Comparison of ENCODE assay signal across 9 mouse cellular contexts in the genomic region with DNA sequence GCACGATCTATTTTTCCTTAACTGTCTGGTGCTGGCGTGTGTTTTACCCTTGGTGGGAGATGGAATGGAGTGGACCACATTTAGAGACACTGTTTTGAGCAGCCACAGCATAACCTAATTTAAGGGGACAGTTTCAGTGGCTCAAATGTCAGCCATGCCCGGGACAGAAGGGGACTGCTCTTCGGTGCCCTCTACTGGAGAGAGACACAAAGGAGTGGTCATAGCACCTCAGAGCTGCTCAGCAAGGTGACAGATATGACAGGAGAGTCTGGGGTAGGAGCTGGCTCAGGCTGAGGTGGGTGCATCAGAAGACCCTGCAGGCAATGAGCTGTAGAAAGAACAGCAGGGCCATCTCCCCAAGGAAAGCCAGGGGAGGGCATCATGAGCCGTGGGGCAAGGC. TPM values are rescaled to one million over a fixed set of nuclear protein-coding genes. Genes with fewer than 3 reads are reported as not detected.
A peak's percentile ranks its signal among the peaks of the same experiment; 100 is the strongest.
DNase-seq lines count a peak whose midpoint lies in the region; ATAC-seq and TF ChIP-seq lines count a peak whose summit lies in the region.
"Had no signal": no experiment of that assay in that cellular context is flagged by ENCODE, and none has a peak within 500 bp of the region (broad histone marks: within the 10 kb centered on the region; RNA-seq: fewer than 3 reads in every experiment).

No protein-coding gene starts in this region.

- H3K4me3 ChIP-seq in kidney, embryonic 15.5 days (replicated peaks) = no peak overlapping the region
- H3K4me3 ChIP-seq in G1E (ENCODE audit: low read depth, low read length) = no peak overlapping the region
- no peak overlapping the region for H3K4me3 ChIP-seq in bone marrow, adult 2 months (replicated peaks; ENCODE audit: control insufficient read depth, low read depth, low read length)
- no peak overlapping the region for H3K4me3 ChIP-seq in liver, embryonic 13.5 days (replicated peaks)
- H3K4me3 ChIP-seq: erythroblast, embryonic 14.5 days; lung, embryonic 15.5 days had no signal

- no peaks in the 10 kb centered on the region for H3K27me3 ChIP-seq in kidney, embryonic 15.5 days
- H3K27me3 ChIP-seq in G1E (ENCODE audit: insufficient read depth, low read length) = no peaks in the 10 kb centered on the region
- no peaks in the 10 kb centered on the region for H3K27me3 ChIP-seq in liver, embryonic 13.5 days
- H3K27me3 ChIP-seq: lung, embryonic 15.5 days had no signal

- no peak overlapping the region for H3K9ac ChIP-seq in kidney, embryonic 15.5 days
- no peak overlapping the region for H3K9ac ChIP-seq in liver, embryonic 13.5 days
- H3K9ac ChIP-seq: lung, embryonic 15.5 days had no signal

- no peaks in the 10 kb centered on the region for H3K4me1 ChIP-seq in kidney, embryonic 15.5 days
- H3K4me1 ChIP-seq in G1E (ENCODE audit: insufficient read depth, low read depth, low read length) = peaks cover 96% of the 10 kb centered on the region
- H3K4me1 ChIP-seq in bone marrow, adult 2 months (ENCODE audit: control insufficient read depth, insufficient read depth, low read length) = peaks cover 4% of the 10 kb centered on the region
- peaks cover 58% of the 10 kb centered on the region for H3K4me1 ChIP-seq in liver, embryonic 13.5 days (replicated peaks)
- H3K4me1 ChIP-seq: lung, embryonic 15.5 days had no signal

- no peak for ATAC-seq in kidney, embryonic 15.5 days (replicated peaks; ENCODE audit: low FRiP score)
- no peak for ATAC-seq in G1E (ENCODE audit: extremely low read depth, insufficient number of reproducible peaks, low FRiP score, poor library complexity, severe bottlenecking)
- ATAC-seq in liver, embryonic 13.5 days (ENCODE audit: low read depth) = no peak

- no peak overlapping the region for H3K4me2 ChIP-seq in kidney, embryonic 15.5 days
- no peak overlapping the region for H3K4me2 ChIP-seq in liver, embryonic 13.5 days
- H3K4me2 ChIP-seq: lung, embryonic 15.5 days had no signal

- peak; percentile 34 for DNase-seq in kidney, adult 9 months
- DNase-seq in G1E (ENCODE audit: low spot score) = peak; percentile 54
- DNase-seq in liver, embryonic 13.5 days = peak; percentile 53
- peak; percentile 69 for DNase-seq in thymus, postnatal 4 days
- DNase-seq in left cerebral cortex, adult 8-10 months (ENCODE audit: low spot score in 2 of 2) = no peak

- no peak overlapping the region for H3K27ac ChIP-seq in kidney, embryonic 15.5 days
- no peak overlapping the region for H3K27ac ChIP-seq in bone marrow, adult 2 months (ENCODE audit: control insufficient read depth, insufficient read depth, low read depth, low read length, poor library complexity)
- H3K27ac ChIP-seq in liver, embryonic 13.5 days = peak overlapping the region; percentile 54; the same call in 1 of the 2 replicates
- H3K27ac ChIP-seq: lung, embryonic 15.5 days had no signal

- H3K36me3 ChIP-seq in kidney, embryonic 15.5 days = peaks cover 80% of the 10 kb centered on the region
- peaks cover 98% of the 10 kb centered on the region for H3K36me3 ChIP-seq in G1E (replicated peaks)
- H3K36me3 ChIP-seq in liver, embryonic 13.5 days = peaks cover 88% of the 10 kb centered on the region

- H3K9me3 ChIP-seq in kidney, embryonic 15.5 days (replicated peaks) = no peaks in the 10 kb centered on the region
- H3K9me3 ChIP-seq in G1E (replicated peaks) = no peaks in the 10 kb centered on the region
- H3K9me3 ChIP-seq in liver, embryonic 13.5 days (replicated peaks) = no peaks in the 10 kb centered on the region
- H3K9me3 ChIP-seq: lung, embryonic 15.5 days had no signal

- TF ChIP-seq POLR2A in bone marrow, adult 2 months (IDR thresholded peaks at IDR 0.05; ENCODE audit: borderline replicate concordance, control insufficient read depth, low read depth, low read length) = no peak

- peak; percentile 82 for TF ChIP-seq CTCF in G1E (IDR thresholded peaks at IDR 0.05; ENCODE audit: low read depth, low read length)
- TF ChIP-seq CTCF in bone marrow, adult 2 months (IDR thresholded peaks at IDR 0.05; ENCODE audit: control insufficient read depth, insufficient read depth, low read length) = peak; percentile 78

- WGBS in kidney, embryonic 15.5 days = 61% methylated on average over 5 of the region's 5 CpGs
- 67% methylated on average over 5 of the region's 5 CpGs for WGBS in bone marrow, adult 2 months
- 54% methylated on average over 5 of the region's 5 CpGs for WGBS in liver, embryonic 13.5 days (ENCODE audit: insufficient replicate concordance)

RNA-seq across cellular contexts. Expression of a gene that starts 15.3 kb away (rescaled TPM):
- polyA plus RNA-seq in kidney, embryonic 15.5 days (2015; fragmentation: Nextera tagmentation; extraction: Ambion mirVana) = 25.0 and 25.9 TPM in 2 replicates
- total RNA-seq in G1E (2014; fragmentation: Nextera tagmentation) (17.3 and 19.3 TPM in 2 replicates), G1E (2017) (25.1 and 25.8 TPM in 2 replicates)
- polyA plus RNA-seq in G1E (2012) = 34.8 and 42.5 TPM in 2 replicates
- polyA plus RNA-seq in bone marrow, adult 2 months (2011; ENCODE audit: insufficient read depth, insufficient read length, low replicate concordance, missing spikeins) = 6.8 and 21.3 TPM in 2 replicates
- polyA plus RNA-seq in liver, embryonic 13.5 days (2015; fragmentation: Nextera tagmentation; extraction: Ambion mirVana) = 18.4 and 19.4 TPM in 2 replicates
- total RNA-seq in left cerebral cortex, adult 8-10 months (2022) = 10 to 100 TPM; 12.0 to 20.3 (median 19.7) TPM

Comparison
In these comparisons a context has a peak if more than half of its experiments do, and no peak if none do; other contexts are left out.
1. DNase-seq: peak in kidney, adult 9 months (single experiment), G1E (single experiment), liver, embryonic 13.5 days (single experiment) and thymus, postnatal 4 days (single experiment); none in left cerebral cortex, adult 8-10 months (0 of 2).